ENCODE assay signal across 10 mouse cellular contexts in the genomic region with DNA sequence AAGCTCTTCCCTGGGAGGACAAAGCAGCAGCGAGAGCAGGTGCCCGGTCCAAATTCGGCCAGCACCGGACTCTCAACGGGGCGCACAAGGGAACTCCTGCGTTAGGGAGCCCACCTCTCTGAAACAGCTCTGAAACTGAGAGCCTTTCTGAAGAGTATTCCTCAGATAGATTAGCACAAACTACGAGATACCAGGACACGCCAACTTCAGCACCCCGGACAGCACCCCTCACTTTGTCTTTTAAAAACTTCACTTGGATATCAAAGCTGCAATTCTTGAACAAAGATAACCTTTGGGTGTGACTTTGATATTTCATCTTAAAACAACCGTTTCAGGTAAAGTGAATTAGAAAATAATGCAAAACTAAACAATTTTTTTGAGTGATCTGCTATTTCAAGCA. TPM values are rescaled to one million over a fixed set of nuclear protein-coding genes. Genes with fewer than 3 reads are reported as not detected.
DNase-seq lines count a peak whose midpoint lies in the region; ATAC-seq lines count a peak whose summit lies in the region.
"Had no signal": no experiment of that assay in that cellular context is flagged by ENCODE, and none has a peak within 500 bp of the region (broad histone marks: within the 10 kb centered on the region; RNA-seq: fewer than 3 reads in every experiment).

No protein-coding gene starts in this region.

- H3K9ac ChIP-seq in neural tube, embryonic 11.5 days (ENCODE audit: low read length) = no peak overlapping the region

- no peaks in the 10 kb centered on the region for H3K4me1 ChIP-seq in neural tube, embryonic 11.5 days (ENCODE audit: control insufficient read depth, insufficient read depth, low read length)

- no peak overlapping the region for H3K4me3 ChIP-seq in neural tube, embryonic 11.5 days (ENCODE audit: low read depth, low read length)

- 2% methylated on average over 11 of the region's 11 CpGs for WGBS in neural tube, embryonic 11.5 days

- ATAC-seq in neural tube, embryonic 11.5 days (ENCODE audit: insufficient read depth, low FRiP score, low TSS enrichment) = no peak
- no peak for ATAC-seq in CD4-positive, CD25-positive, alpha-beta regulatory T cell, adult 4 months

- no peaks in the 10 kb centered on the region for H3K27me3 ChIP-seq in neural tube, embryonic 11.5 days (ENCODE audit: control insufficient read depth, insufficient read depth, low read length)

- H3K9me3 ChIP-seq in neural tube, embryonic 11.5 days (ENCODE audit: control insufficient read depth, low read length) = no peaks in the 10 kb centered on the region

- peak; percentile 39 for DNase-seq in gastrocnemius, postnatal 14 days
- no peak for DNase-seq in gastrocnemius, adult 8-10 months (ENCODE audit: low spot score in 2 of 2)
- DNase-seq in A20 (ENCODE audit: low read depth, low spot score) = peak; percentile 3
- DNase-seq in c-Kit-positive CD71-positive TER-119-positive erythroid progenitor cells, embryonic 14.5 days (ENCODE audit: low spot score) = peak; percentile 1
- peak; percentile 58 for DNase-seq in hindlimb bud, embryonic 11.5 days (ENCODE audit: extremely low spot score, low read depth, low spot score)
- peak; percentile 72 for DNase-seq in neural tube, embryonic 11.5 days (ENCODE audit: low spot score)
- DNase-seq in cerebellum, postnatal 36 days = no peak

- peak overlapping the region; percentile 20 for H3K4me2 ChIP-seq in neural tube, embryonic 11.5 days (ENCODE audit: low read depth)

- intact Hi-C loops in gastrocnemius, postnatal 14 days (cut with DNase I; ENCODE audit: low total_unique reads) = no loop called here

- no peak overlapping the region for H3K27ac ChIP-seq in neural tube, embryonic 11.5 days (ENCODE audit: low read depth, low read length)

- no peaks in the 10 kb centered on the region for H3K36me3 ChIP-seq in neural tube, embryonic 11.5 days (ENCODE audit: control insufficient read depth, insufficient read depth, low read length)

RNA-seq across cellular contexts. Expression of gene Gm39653, which starts 1.2 kb away (rescaled TPM):
- not detected for total RNA-seq in gastrocnemius, postnatal 14 days (2021)
- not detected for total RNA-seq in gastrocnemius, adult 8-10 months (2022)
- polyA plus RNA-seq in neural tube, embryonic 11.5 days (2014; fragmentation: Nextera tagmentation; extraction: Ambion mirVana) = not detected in 2 replicates
- polyA plus RNA-seq in CD4-positive, CD25-positive, alpha-beta regulatory T cell, adult 4 months (2017; shearing (Covaris generic)) = not detected
- polyA plus RNA-seq: C2C12; frontal cortex, adult 2 months had no signal

Comparison
In these comparisons a context has a peak if more than half of its experiments do, and no peak if none do; other contexts are left out.
1. DNase-seq: peak in gastrocnemius, postnatal 14 days (single experiment), A20 (single experiment), c-Kit-positive CD71-positive TER-119-positive erythroid progenitor cells, embryonic 14.5 days (single experiment), hindlimb bud, embryonic 11.5 days (single experiment) and neural tube, embryonic 11.5 days (single experiment); none in gastrocnemius, adult 8-10 months (0 of 2) and cerebellum, postnatal 36 days (0 of 2).